Mouse (Mus musculus) liver, adult 2 months (tissue): ENCODE data around the gene 1700061G19Rik. TPM values are rescaled to one million over a fixed set of nuclear protein-coding genes. Genes with fewer than 3 reads are reported as not detected.

Experiments used
- DNase-seq: peaks from one replicate; pipeline ENCODE4 v3.0.0-alpha.2; 2011; ENCODE audit warnings: low read depth, low spot score; ENCODE audit errors: extremely low read depth
- H3K27ac ChIP-seq: fragments of 200-500 bp; replicated peaks from 2 replicates; pipeline ENCODE4 v1.5.1; 2012; ENCODE audit warnings: low read depth, mild to moderate bottlenecking, control low read depth, inconsistent platforms, low read length; ENCODE audit not compliant: insufficient read depth
- H3K27me3 ChIP-seq: fragments of 200-500 bp; 2 replicates; pipeline ENCODE4 v1.6.1; 2012; ENCODE audit warnings: mild to moderate bottlenecking, moderate library complexity, low read length, inconsistent platforms; ENCODE audit not compliant: control insufficient read depth, insufficient read depth
- H3K36me3 ChIP-seq: fragments of 200-500 bp; 2 replicates; pipeline ENCODE4 v1.6.1; 2012; ENCODE audit warnings: low read length, inconsistent platforms; ENCODE audit not compliant: control insufficient read depth, insufficient read depth
- H3K4me1 ChIP-seq: fragments of 200-500 bp; 2 replicates; pipeline ENCODE4 v1.6.1; 2011; ENCODE audit warnings: low read length; ENCODE audit not compliant: control insufficient read depth, insufficient read depth
- H3K4me3 ChIP-seq: fragments of 200-500 bp; 2 replicates; pipeline ENCODE4 v1.5.1; 2011; ENCODE audit warnings: low read depth, mild to moderate bottlenecking, control low read depth, low read length, moderate library complexity; ENCODE audit not compliant: insufficient read depth
- H3K79me2 ChIP-seq: fragments of 200-500 bp; 2 replicates; pipeline ENCODE4 v1.6.1; 2012; ENCODE audit warnings: inconsistent platforms, mild to moderate bottlenecking, low read length, moderate library complexity; ENCODE audit not compliant: control insufficient read depth, insufficient read depth
- H3K9ac ChIP-seq: fragments of 200-500 bp; 2 replicates; pipeline ENCODE4 v1.6.1; 2012; ENCODE audit warnings: low read depth, mild to moderate bottlenecking, control low read depth, inconsistent platforms, low read length
- CTCF ChIP-seq: fragments of 200-500 bp; IDR thresholded peaks from 2 replicates; pipeline ENCODE4 v1.5.1; 2011; ENCODE audit warnings: low read depth, low read length, control low read depth
- POLR2A ChIP-seq: fragments of 200-500 bp; IDR thresholded peaks from 2 replicates; pipeline ENCODE4 v1.6.1; 2011; ENCODE audit warnings: low read length, control low read depth; ENCODE audit not compliant: insufficient read depth; ENCODE audit errors: extremely low read depth
- WGBS: fragments of 180-500 bp; shearing (Covaris S2); methylation state at CpG from one replicate; pipeline ENCODE4 v1.1.7; 2018; 5-methylcytosine and 5-hydroxymethylcytosine counted together
- polyA plus RNA-seq: library from polyadenylated mRNA; depleted of rRNA; stranded (reverse); fragments of >200 nt; gene quantifications from 2 replicates; pipeline ENCODE4 v1.2.3, GENCODE M21; 2012; rRNA removed
- total RNA-seq: library from RNA; depleted of rRNA; stranded (reverse); fragments of >200 nt; gene quantifications from 2 replicates; pipeline ENCODE4 v1.2.3, GENCODE M21; 2014; rRNA removed

The 1700061G19Rik gene
- total and polyA plus RNA-seq, 2 experiments = 0.02 TPM; not detected in 1

- Histone ChIP-seq H3K4me3 (no peak overlapping the region), H3K27me3 (no peaks in the 10 kb centered on the region), H3K9ac (no peak overlapping the region), H3K4me1 (peaks cover 5% of the 10 kb centered on the region), H3K27ac (no peak overlapping the region), H3K79me2 (peaks cover 6% of the 10 kb centered on the region), H3K36me3 (no peaks in the 10 kb centered on the region)
- 91% methylated on average over 7 of the region's 7 CpGs for WGBS
- no peak for TF ChIP-seq POLR2A
- TF ChIP-seq CTCF = no peak
- no peak for DNase-seq
Measured at GRCm38 (mm10) chr17:56936731-56937130, 61.5 kb downstream of the 1700061G19Rik start.

Other genes starting within 250 kb of the 1700061G19Rik start
- gene Lonp1, start 248.6 kb upstream of the 1700061G19Rik start, total RNA-seq = 81.0 and 89.5 TPM in 2 replicates
- gene Lonp1, start 248.6 kb upstream of the 1700061G19Rik start, polyA plus RNA-seq = 124 and 129 TPM in 2 replicates
- 1.0 and 1.1 TPM in 2 replicates for gene Catsperd, start 247.3 kb upstream of the 1700061G19Rik start, total RNA-seq
- gene Catsperd, start 247.3 kb upstream of the 1700061G19Rik start, polyA plus RNA-seq = 0.70 and 4.0 TPM in 2 replicates
- gene Ranbp3, start 202.2 kb upstream of the 1700061G19Rik start, total RNA-seq = 14.3 and 18.6 TPM in 2 replicates
- gene Ranbp3, start 202.2 kb upstream of the 1700061G19Rik start, polyA plus RNA-seq = 36.2 and 38.7 TPM in 2 replicates
- gene Ndufa11, start 157.7 kb upstream of the 1700061G19Rik start, total RNA-seq = 110 and 146 TPM in 2 replicates
- gene Ndufa11, start 157.7 kb upstream of the 1700061G19Rik start, polyA plus RNA-seq = 462 and 466 TPM in 2 replicates
- gene Vmac, start 157.5 kb upstream of the 1700061G19Rik start, total RNA-seq = 8.9 and 10.7 TPM in 2 replicates
- 12.3 and 15.2 TPM in 2 replicates for gene Vmac, start 157.5 kb upstream of the 1700061G19Rik start, polyA plus RNA-seq
- 0.83 and 1.3 TPM in 2 replicates for gene Nrtn, start 117.9 kb upstream of the 1700061G19Rik start, total RNA-seq
- 1.9 and 3.6 TPM in 2 replicates for gene Nrtn, start 117.9 kb upstream of the 1700061G19Rik start, polyA plus RNA-seq
- gene Dus3l, start 110.7 kb upstream of the 1700061G19Rik start, total RNA-seq = 7.2 and 11.9 TPM in 2 replicates
- 19.7 and 25.7 TPM in 2 replicates for gene Dus3l, start 110.7 kb upstream of the 1700061G19Rik start, polyA plus RNA-seq
- 0.18 TPM in 1 of 2 replicates, not detected in the other for gene Prr22, start 105.2 kb upstream of the 1700061G19Rik start, total RNA-seq
- 0.85 and 1.5 TPM in 2 replicates for gene Prr22, start 105.2 kb upstream of the 1700061G19Rik start, polyA plus RNA-seq
- 0.18 and 0.54 TPM in 2 replicates for gene Rfx2, start 44.5 kb upstream of the 1700061G19Rik start, total RNA-seq
- 0.87 and 1.0 TPM in 2 replicates for gene Rfx2, start 44.5 kb upstream of the 1700061G19Rik start, polyA plus RNA-seq
- not detected in 2 replicates for gene Acsbg2, start 1.0 kb upstream of the 1700061G19Rik start, total RNA-seq
- not detected in 2 replicates for gene Acsbg2, start 1.0 kb upstream of the 1700061G19Rik start, polyA plus RNA-seq
- gene Mllt1, start 59.9 kb downstream of the 1700061G19Rik start, total RNA-seq = 3.0 and 4.4 TPM in 2 replicates
- gene Mllt1, start 59.9 kb downstream of the 1700061G19Rik start, polyA plus RNA-seq = 19.4 and 22.7 TPM in 2 replicates
- gene Acer1, start 106.6 kb downstream of the 1700061G19Rik start, total RNA-seq = not detected in 2 replicates
- gene Acer1, start 106.6 kb downstream of the 1700061G19Rik start, polyA plus RNA-seq = not detected in 2 replicates
- gene Clpp, start 114.8 kb downstream of the 1700061G19Rik start, total RNA-seq = 75.6 and 93.8 TPM in 2 replicates
- 174 and 184 TPM in 2 replicates for gene Clpp, start 114.8 kb downstream of the 1700061G19Rik start, polyA plus RNA-seq
- 23.2 and 24.4 TPM in 2 replicates for gene Alkbh7, start 121.9 kb downstream of the 1700061G19Rik start, total RNA-seq
- 42.0 and 51.1 TPM in 2 replicates for gene Alkbh7, start 121.9 kb downstream of the 1700061G19Rik start, polyA plus RNA-seq
- gene Pspn, start 124.5 kb downstream of the 1700061G19Rik start, total RNA-seq = not detected in 2 replicates
- gene Pspn, start 124.5 kb downstream of the 1700061G19Rik start, polyA plus RNA-seq = not detected in 2 replicates
- 10.9 and 11.9 TPM in 2 replicates for gene Gtf2f1, start 135.8 kb downstream of the 1700061G19Rik start, total RNA-seq
- 10.4 and 10.6 TPM in 2 replicates for gene Gtf2f1, start 135.8 kb downstream of the 1700061G19Rik start, polyA plus RNA-seq
- gene Gm17949, start 136.0 kb downstream of the 1700061G19Rik start, total RNA-seq = not detected in 2 replicates
- gene Gm17949, start 136.0 kb downstream of the 1700061G19Rik start, polyA plus RNA-seq = not detected in 2 replicates
- 7.6 and 15.6 TPM in 2 replicates for gene Khsrp, start 156.0 kb downstream of the 1700061G19Rik start, total RNA-seq
- 30.3 and 38.9 TPM in 2 replicates for gene Khsrp, start 156.0 kb downstream of the 1700061G19Rik start, polyA plus RNA-seq
- not detected in 2 replicates for gene Slc25a41, start 166.2 kb downstream of the 1700061G19Rik start, total RNA-seq
- not detected in 2 replicates for gene Slc25a41, start 166.2 kb downstream of the 1700061G19Rik start, polyA plus RNA-seq
- 21.9 and 27.7 TPM in 2 replicates for gene Crb3, start 183.6 kb downstream of the 1700061G19Rik start, total RNA-seq
- 45.6 and 57.7 TPM in 2 replicates for gene Crb3, start 183.6 kb downstream of the 1700061G19Rik start, polyA plus RNA-seq
- 54.9 and 94.6 TPM in 2 replicates for gene Slc25a23, start 184.4 kb downstream of the 1700061G19Rik start, total RNA-seq
- 212 and 255 TPM in 2 replicates for gene Slc25a23, start 184.4 kb downstream of the 1700061G19Rik start, polyA plus RNA-seq
- gene Dennd1c, start 203.0 kb downstream of the 1700061G19Rik start, total RNA-seq = 0.54 and 0.92 TPM in 2 replicates
- gene Dennd1c, start 203.0 kb downstream of the 1700061G19Rik start, polyA plus RNA-seq = 1.2 and 1.6 TPM in 2 replicates
- 0.18 and 0.27 TPM in 2 replicates for gene Tubb4a, start 212.3 kb downstream of the 1700061G19Rik start, total RNA-seq
- 0.16 and 0.24 TPM in 2 replicates for gene Tubb4a, start 212.3 kb downstream of the 1700061G19Rik start, polyA plus RNA-seq
- gene Tnfsf9, start 229.8 kb downstream of the 1700061G19Rik start, total RNA-seq = 0.18 and 0.54 TPM in 2 replicates
- 0.09 and 0.15 TPM in 2 replicates for gene Tnfsf9, start 229.8 kb downstream of the 1700061G19Rik start, polyA plus RNA-seq